Mouse (Mus musculus): ENCODE measurements around the gene Fkbpl. TPM values are rescaled to one million over a fixed set of nuclear protein-coding genes. Genes with fewer than 3 reads are reported as not detected.
A peak's percentile ranks its signal among the peaks of the same experiment; 100 is the strongest.

The Fkbpl gene
- polyA plus RNA-seq, 1 experiment from 2014 or later, result 11.5 TPM

- H3K36me3 ChIP-seq (ENCODE audit: control insufficient read depth, insufficient read depth, low read length), result peaks cover 14% of the 10 kb centered on the region
- 42% methylated on average over 2 of the region's 2 CpGs for WGBS
- ATAC-seq (ENCODE audit: low read depth), result no peak
Observed at GRCm38 (mm10) chr17:34657271-34657670, 12.7 kb downstream of the Fkbpl start.

GRCm38 (mm10) chr17:34658145-34658544, 13.6 kb downstream of the Fkbpl start:
- H3K27ac ChIP-seq (ENCODE audit: low read depth, low read length), result no peak overlapping the region
- no peaks in the 10 kb centered on the region for H3K4me1 ChIP-seq (ENCODE audit: control insufficient read depth, insufficient read depth, low read length)
- no peak overlapping the region for H3K9ac ChIP-seq (replicated peaks; ENCODE audit: low read depth, low read length)
- no peaks in the 10 kb centered on the region for H3K9me3 ChIP-seq (ENCODE audit: control insufficient read depth, low read length)
- no peak overlapping the region for H3K4me3 ChIP-seq (ENCODE audit: low read depth, low read length)
- H3K27me3 ChIP-seq (ENCODE audit: control insufficient read depth, insufficient read depth, low read length), result peaks cover 7% of the 10 kb centered on the region; the same call in 1 of the 2 replicates
- H3K36me3 ChIP-seq (ENCODE audit: control insufficient read depth, insufficient read depth, low read length), result peaks cover 6% of the 10 kb centered on the region
- no peak overlapping the region for H3K4me2 ChIP-seq (ENCODE audit: low read depth, low read length)
- no peak for ATAC-seq (ENCODE audit: low read depth)
- 85% methylated on average over 2 of the region's 2 CpGs for WGBS

More at GRCm38 (mm10) chr17:34657271-34657670, 12.7 kb downstream of the Fkbpl start:
- Histone ChIP-seq H3K9me3 (ENCODE audit: control insufficient read depth, low read length) (no peaks in the 10 kb centered on the region), H3K4me3 (ENCODE audit: low read depth, low read length) (no peak overlapping the region), H3K4me2 (ENCODE audit: low read depth, low read length) (no peak overlapping the region), H3K9ac (replicated peaks; ENCODE audit: low read depth, low read length) (no peak overlapping the region), H3K27ac (ENCODE audit: low read depth, low read length) (no peak overlapping the region), H3K27me3 (ENCODE audit: control insufficient read depth, insufficient read depth, low read length) (peaks cover 7% of the 10 kb centered on the region; the same call in 1 of the 2 replicates), H3K4me1 (ENCODE audit: control insufficient read depth, insufficient read depth, low read length) (no peaks in the 10 kb centered on the region)

GRCm38 (mm10) chr17:34658591-34658990, 14.0 kb downstream of the Fkbpl start:
- no peak for ATAC-seq (ENCODE audit: low read depth)
- no peak overlapping the region for H3K9ac ChIP-seq (replicated peaks; ENCODE audit: low read depth, low read length)
- H3K27me3 ChIP-seq (ENCODE audit: control insufficient read depth, insufficient read depth, low read length), result peaks cover 7% of the 10 kb centered on the region; the same call in 1 of the 2 replicates
- H3K4me3 ChIP-seq (ENCODE audit: low read depth, low read length), result no peak overlapping the region
- 80% methylated on average over 3 of the region's 3 CpGs for WGBS
- no peaks in the 10 kb centered on the region for H3K9me3 ChIP-seq (ENCODE audit: control insufficient read depth, low read length)
- no peaks in the 10 kb centered on the region for H3K4me1 ChIP-seq (ENCODE audit: control insufficient read depth, insufficient read depth, low read length)
- no peak overlapping the region for H3K27ac ChIP-seq (ENCODE audit: low read depth, low read length)
- H3K36me3 ChIP-seq (ENCODE audit: control insufficient read depth, insufficient read depth, low read length), result peaks cover 5% of the 10 kb centered on the region; the same call in 1 of the 2 replicates
- H3K4me2 ChIP-seq (ENCODE audit: low read depth, low read length), result no peak overlapping the region

GRCm38 (mm10) chr17:34659181-34659896, 14.8 kb downstream of the Fkbpl start:
- Histone ChIP-seq H3K9me3 (ENCODE audit: control insufficient read depth, low read length) (no peaks in the 10 kb centered on the region), H3K27ac (ENCODE audit: low read depth, low read length) (no peak overlapping the region), H3K36me3 (ENCODE audit: control insufficient read depth, insufficient read depth, low read length) (peaks cover 4% of the 10 kb centered on the region; the same call in 1 of the 2 replicates), H3K9ac (replicated peaks; ENCODE audit: low read depth, low read length) (no peak overlapping the region), H3K27me3 (ENCODE audit: control insufficient read depth, insufficient read depth, low read length) (peaks cover 7% of the 10 kb centered on the region; the same call in 1 of the 2 replicates), H3K4me3 (ENCODE audit: low read depth, low read length) (no peak overlapping the region), H3K4me1 (ENCODE audit: control insufficient read depth, insufficient read depth, low read length) (no peaks in the 10 kb centered on the region), H3K4me2 (ENCODE audit: low read depth, low read length) (no peak overlapping the region)
- ATAC-seq (ENCODE audit: low read depth), result no peak
- WGBS, result 67% methylated on average over 12 of the region's 12 CpGs

- peaks cover 7% of the 10 kb centered on the region; the same call in 1 of the 2 replicates for H3K27me3 ChIP-seq (ENCODE audit: control insufficient read depth, insufficient read depth, low read length)
- no peaks in the 10 kb centered on the region for H3K9me3 ChIP-seq (ENCODE audit: control insufficient read depth, low read length)
- H3K27ac ChIP-seq (ENCODE audit: low read depth, low read length), result no peak overlapping the region
- no peaks in the 10 kb centered on the region for H3K36me3 ChIP-seq (ENCODE audit: control insufficient read depth, insufficient read depth, low read length)
- no peak overlapping the region for H3K4me2 ChIP-seq (ENCODE audit: low read depth, low read length)
- no peak overlapping the region for H3K9ac ChIP-seq (replicated peaks; ENCODE audit: low read depth, low read length)
- no peak for ATAC-seq (ENCODE audit: low read depth)
- H3K4me1 ChIP-seq (ENCODE audit: control insufficient read depth, insufficient read depth, low read length), result no peaks in the 10 kb centered on the region
- WGBS, result 74% methylated on average over 3 of the region's 3 CpGs
- H3K4me3 ChIP-seq (ENCODE audit: low read depth, low read length), result no peak overlapping the region
Observed at GRCm38 (mm10) chr17:34659897-34660214, 15.3 kb downstream of the Fkbpl start.

- Histone ChIP-seq H3K27ac (ENCODE audit: low read depth, low read length) (no peak overlapping the region), H3K9ac (replicated peaks; ENCODE audit: low read depth, low read length) (no peak overlapping the region), H3K9me3 (ENCODE audit: control insufficient read depth, low read length) (no peaks in the 10 kb centered on the region), H3K4me2 (ENCODE audit: low read depth, low read length) (no peak overlapping the region), H3K4me1 (ENCODE audit: control insufficient read depth, insufficient read depth, low read length) (no peaks in the 10 kb centered on the region), H3K4me3 (ENCODE audit: low read depth, low read length) (no peak overlapping the region), H3K36me3 (ENCODE audit: control insufficient read depth, insufficient read depth, low read length) (no peaks in the 10 kb centered on the region), H3K27me3 (ENCODE audit: control insufficient read depth, insufficient read depth, low read length) (peaks cover 7% of the 10 kb centered on the region; the same call in 1 of the 2 replicates)
- 53% methylated on average over 9 of the region's 11 CpGs for WGBS
- no peak for ATAC-seq (ENCODE audit: low read depth)
Observed at GRCm38 (mm10) chr17:34660259-34660820, 15.8 kb downstream of the Fkbpl start.

GRCm38 (mm10) chr17:34661121-34661591, 16.6 kb downstream of the Fkbpl start:
- peaks cover 7% of the 10 kb centered on the region; the same call in 1 of the 2 replicates for H3K27me3 ChIP-seq (ENCODE audit: control insufficient read depth, insufficient read depth, low read length)
- 11% methylated on average over 19 of the region's 19 CpGs for WGBS
- H3K36me3 ChIP-seq (ENCODE audit: control insufficient read depth, insufficient read depth, low read length), result no peaks in the 10 kb centered on the region
- no peak overlapping the region for H3K9ac ChIP-seq (replicated peaks; ENCODE audit: low read depth, low read length)
- H3K4me3 ChIP-seq (ENCODE audit: low read depth, low read length), result no peak overlapping the region
- no peak for ATAC-seq (ENCODE audit: low read depth)
- H3K4me2 ChIP-seq (ENCODE audit: low read depth, low read length), result 0 out of 2 replicates have a peak overlapping the region, but pooled peaks have one; percentile 14
- H3K9me3 ChIP-seq (ENCODE audit: control insufficient read depth, low read length), result no peaks in the 10 kb centered on the region
- no peak overlapping the region for H3K27ac ChIP-seq (ENCODE audit: low read depth, low read length)
- no peaks in the 10 kb centered on the region for H3K4me1 ChIP-seq (ENCODE audit: control insufficient read depth, insufficient read depth, low read length)

GRCm38 (mm10) chr17:34662468-34662867, 17.9 kb downstream of the Fkbpl start:
- H3K27me3 ChIP-seq (ENCODE audit: control insufficient read depth, insufficient read depth, low read length), result peaks cover 7% of the 10 kb centered on the region; the same call in 1 of the 2 replicates
- no peak for ATAC-seq (ENCODE audit: low read depth)

GRCm38 (mm10) chr17:34662978-34663377, 18.4 kb downstream of the Fkbpl start:
- no peak overlapping the region for H3K9ac ChIP-seq (replicated peaks; ENCODE audit: low read depth, low read length)
- no peaks in the 10 kb centered on the region for H3K9me3 ChIP-seq (ENCODE audit: control insufficient read depth, low read length)
- WGBS, result 85% methylated on average over 8 of the region's 8 CpGs
- H3K27me3 ChIP-seq (ENCODE audit: control insufficient read depth, insufficient read depth, low read length), result peaks cover 7% of the 10 kb centered on the region; the same call in 1 of the 2 replicates
- no peak for ATAC-seq (ENCODE audit: low read depth)
- no peak overlapping the region for H3K4me2 ChIP-seq (ENCODE audit: low read depth, low read length)
- H3K27ac ChIP-seq (ENCODE audit: low read depth, low read length), result no peak overlapping the region
- no peaks in the 10 kb centered on the region for H3K36me3 ChIP-seq (ENCODE audit: control insufficient read depth, insufficient read depth, low read length)
- H3K4me3 ChIP-seq (ENCODE audit: low read depth, low read length), result no peak overlapping the region
- no peaks in the 10 kb centered on the region for H3K4me1 ChIP-seq (ENCODE audit: control insufficient read depth, insufficient read depth, low read length)

More at GRCm38 (mm10) chr17:34662468-34662867, 17.9 kb downstream of the Fkbpl start:
- Histone ChIP-seq H3K4me3 (ENCODE audit: low read depth, low read length) (no peak overlapping the region), H3K4me2 (ENCODE audit: low read depth, low read length) (no peak overlapping the region), H3K9me3 (ENCODE audit: control insufficient read depth, low read length) (no peaks in the 10 kb centered on the region), H3K9ac (replicated peaks; ENCODE audit: low read depth, low read length) (no peak overlapping the region), H3K27ac (ENCODE audit: low read depth, low read length) (no peak overlapping the region), H3K36me3 (ENCODE audit: control insufficient read depth, insufficient read depth, low read length) (no peaks in the 10 kb centered on the region), H3K4me1 (ENCODE audit: control insufficient read depth, insufficient read depth, low read length) (no peaks in the 10 kb centered on the region)
- WGBS, result 97% methylated on average over 1 of the region's 1 CpGs
